In genomic region chr3:51275956-51276398, GRCm38 (mm10) we compare ENCODE assay signal across 8 mouse cellular contexts. TPM values are rescaled to one million over a fixed set of nuclear protein-coding genes. Genes with fewer than 3 reads are reported as not detected.
DNase-seq lines count a peak whose midpoint lies in the region; ATAC-seq and TF ChIP-seq lines count a peak whose summit lies in the region.

No protein-coding gene starts in this region.

- H3K9ac ChIP-seq in kidney, embryonic 15.5 days, result peak overlapping the region; percentile 97

- TF ChIP-seq CTCF in C2C12 (IDR thresholded peaks at IDR 0.05; ENCODE audit: control insufficient read depth, insufficient read depth, insufficient read length), result no peak

- peak overlapping the region; percentile 97 for H3K4me3 ChIP-seq in C2C12 (ENCODE audit: insufficient read depth, poor library complexity, severe bottlenecking)
- H3K4me3 ChIP-seq in heart, embryonic 10.5 days, result peak overlapping the region; percentile 98
- H3K4me3 ChIP-seq in kidney, embryonic 15.5 days (replicated peaks), result peak overlapping the region; percentile 81

- peak overlapping the region; percentile 100 for H3K27ac ChIP-seq in heart, embryonic 10.5 days
- H3K27ac ChIP-seq in kidney, embryonic 15.5 days, result peak overlapping the region; percentile 99

- H3ac ChIP-seq in C2C12 (ENCODE audit: control insufficient read depth, insufficient read length, low read depth), result peak overlapping the region; percentile 14

- peak; percentile 99 for DNase-seq in brain, adult 2 months (ENCODE audit: low read depth, low spot score)
- peak; percentile 100 for DNase-seq in heart, embryonic 10.5 days (ENCODE audit: low spot score)
- peak; percentile 96 for DNase-seq in liver
- DNase-seq in spleen, postnatal 4 days (ENCODE audit: low spot score in 2 of 2), result peak; percentile 95 to 96

- ATAC-seq in erythroblast, adult 5-6 weeks (replicated peaks; ENCODE audit: low FRiP score, poor library complexity, severe bottlenecking), result peak; percentile 86
- peak; percentile 98 for ATAC-seq in kidney, embryonic 15.5 days (replicated peaks; ENCODE audit: low FRiP score)
- peak; percentile 93 for ATAC-seq in monocyte, adult 5-6 weeks (replicated peaks; ENCODE audit: insufficient number of reproducible peaks, low FRiP score, low TSS enrichment, poor library complexity, severe bottlenecking)

- no peaks in the 10 kb centered on the region for H3K27me3 ChIP-seq in C2C12 (ENCODE audit: control insufficient read depth, insufficient read depth, insufficient read length)
- no peaks in the 10 kb centered on the region for H3K27me3 ChIP-seq in heart, embryonic 10.5 days (ENCODE audit: insufficient read depth, poor library complexity, severe bottlenecking)
- H3K27me3 ChIP-seq in kidney, embryonic 15.5 days, result no peaks in the 10 kb centered on the region

- no peaks in the 10 kb centered on the region for H3K36me3 ChIP-seq in C2C12 (ENCODE audit: control insufficient read depth, insufficient read depth)
- 0 out of 2 replicates have a peak, but pooled peaks cover 2% of the 10 kb centered on the region for H3K36me3 ChIP-seq in heart, embryonic 10.5 days
- H3K36me3 ChIP-seq in kidney, embryonic 15.5 days, result no peaks in the 10 kb centered on the region

- no peaks in the 10 kb centered on the region for H3K9me3 ChIP-seq in heart, embryonic 10.5 days
- no peaks in the 10 kb centered on the region for H3K9me3 ChIP-seq in kidney, embryonic 15.5 days (replicated peaks)

- peaks cover 50% of the 10 kb centered on the region for H3K79me2 ChIP-seq in C2C12 (ENCODE audit: control insufficient read depth, insufficient read depth)

- H3K4me1 ChIP-seq in heart, embryonic 10.5 days, result peaks cover 14% of the 10 kb centered on the region
- H3K4me1 ChIP-seq in kidney, embryonic 15.5 days, result peaks cover 11% of the 10 kb centered on the region

- H3K79me3 ChIP-seq in C2C12 (ENCODE audit: low read depth), result peaks cover 45% of the 10 kb centered on the region

- H3K4me2 ChIP-seq in kidney, embryonic 15.5 days, result peak overlapping the region; percentile 76

- WGBS in heart, embryonic 10.5 days, result 0% methylated on average over 32 of the region's 33 CpGs
- under 1% methylated on average over 32 of the region's 33 CpGs for WGBS in kidney, embryonic 15.5 days

TF ChIP-seq in C2C12, 6 proteins besides CTCF, POLR2A, EP300 and RAD21:
- TF ChIP-seq MAX (IDR thresholded peaks at IDR 0.05), result peak; percentile 70
- TF ChIP-seq CEBPB (IDR thresholded peaks at IDR 0.05; ENCODE audit: low read depth), result no peak
- TF ChIP-seq USF1 (IDR thresholded peaks at IDR 0.05; ENCODE audit: low read depth), result peak; percentile 46

RNA-seq across cellular contexts. Expression of gene Noct, which starts 51.7 kb away (rescaled TPM):
- polyA plus RNA-seq in C2C12 (2012; fragmentation: generic; extraction: Trizol), result 10.8 TPM
- total RNA-seq in erythroblast, adult 5-6 weeks (2015; ENCODE audit: low replicate concordance), result 39.6 and 43.5 TPM in 2 replicates
- 27.3 and 31.4 TPM in 2 replicates for total RNA-seq in erythroblast, adult 5-6 weeks (2017; ENCODE audit: low replicate concordance)
- polyA plus RNA-seq in heart, embryonic 10.5 days (2016; fragmentation: Nextera tagmentation; extraction: Ambion mirVana), result 10.7 and 13.7 TPM in 2 replicates
- 8.5 and 8.8 TPM in 2 replicates for polyA plus RNA-seq in kidney, embryonic 15.5 days (2015; fragmentation: Nextera tagmentation; extraction: Ambion mirVana)
- 13.9 to 18.6 TPM (median 17.2 TPM) in 3 replicates for total RNA-seq in monocyte, adult 5-6 weeks (2017)

Comparison
In these comparisons a context has a peak if more than half of its experiments do, and no peak if none do; other contexts are left out.
1. Peak in every context shown above with its lines: DNase-seq, ATAC-seq, H3K4me3 ChIP-seq and H3K27ac ChIP-seq.